Mouse (Mus musculus) kidney, embryonic 16.5 days (tissue): ENCODE results near the gene Tsc22d3. TPM values are rescaled to one million over a fixed set of nuclear protein-coding genes. Genes with fewer than 3 reads are reported as not detected.

Source experiments
- ATAC-seq: fragments of 200-750 bp; cut with Nextera tagmentation; 2 replicates; pipeline ENCODE4 v1.8.0; 2017; ENCODE audit warnings: moderate TSS enrichment; ENCODE audit not compliant: low FRiP score, low TSS enrichment
- H3K27ac ChIP-seq: fragments of 300-500 bp; sonication (generic); 2 replicates; pipeline ENCODE4 v1.5.1; 2014; ENCODE audit warnings: low read length
- H3K27me3 ChIP-seq: fragments of 300-500 bp; sonication (generic); 2 replicates; pipeline ENCODE4 v1.6.1; 2014; ENCODE audit warnings: low read length, control low read depth, mixed read lengths; ENCODE audit not compliant: insufficient read depth
- H3K36me3 ChIP-seq: fragments of 300-500 bp; sonication (generic); 2 replicates; pipeline ENCODE4 v1.6.1; 2014; ENCODE audit warnings: low read length, control low read depth, mixed read lengths; ENCODE audit not compliant: insufficient read depth
- H3K4me1 ChIP-seq: fragments of 300-500 bp; sonication (generic); 2 replicates; pipeline ENCODE4 v1.6.1; 2014; ENCODE audit warnings: low read length, control low read depth, mixed read lengths; ENCODE audit not compliant: insufficient read depth
- H3K4me2 ChIP-seq: fragments of 300-500 bp; sonication (generic); replicated peaks from 2 replicates; pipeline ENCODE4 v1.6.1; 2014; ENCODE audit warnings: low read depth, low read length
- H3K4me3 ChIP-seq: fragments of 300-500 bp; sonication (generic); 2 replicates; pipeline ENCODE4 v1.5.1; 2014; ENCODE audit warnings: mild to moderate bottlenecking, low read length
- H3K9ac ChIP-seq: fragments of 300-500 bp; sonication (generic); replicated peaks from 2 replicates; pipeline ENCODE4 v1.6.1; 2014; ENCODE audit warnings: low read length
- H3K9me3 ChIP-seq: fragments of 300-500 bp; sonication (generic); 2 replicates; pipeline ENCODE4 v1.6.1; 2016; ENCODE audit warnings: low read length, control low read depth
- WGBS: fragments of 180-500 bp; shearing (Covaris S2); extraction: QIAGEN DNeasy Blood & Tissue Kit; methylation state at CpG from one replicate; pipeline ENCODE4 v1.1.7; 2014; 5-methylcytosine and 5-hydroxymethylcytosine counted together
- polyA plus RNA-seq: library from polyadenylated mRNA; unstranded; fragments of >200 nt; fragmentation: Nextera tagmentation; extraction: Ambion mirVana; gene quantifications from 2 replicates; pipeline ENCODE4 v1.2.1, GENCODE M21; 2015

Tsc22d3 gene
- polyA plus RNA-seq, 1 experiment from 2014 or later: 123 TPM

- Histone ChIP-seq H3K4me2 (no peak overlapping the region), H3K27me3 (peaks cover 23% of the 10 kb centered on the region; the same call in 1 of the 2 replicates), H3K4me3 (no peak overlapping the region), H3K9me3 (no peaks in the 10 kb centered on the region), H3K27ac (no peak overlapping the region), H3K9ac (no peak overlapping the region), H3K4me1 (no peaks in the 10 kb centered on the region), H3K36me3 (no peaks in the 10 kb centered on the region)
- WGBS: 73% methylated on average over 3 of the region's 3 CpGs
- no peak for ATAC-seq
Measured at GRCm38 (mm10) chrX:140534306-140534705, 66.2 kb downstream of the Tsc22d3 start.

DNA sequence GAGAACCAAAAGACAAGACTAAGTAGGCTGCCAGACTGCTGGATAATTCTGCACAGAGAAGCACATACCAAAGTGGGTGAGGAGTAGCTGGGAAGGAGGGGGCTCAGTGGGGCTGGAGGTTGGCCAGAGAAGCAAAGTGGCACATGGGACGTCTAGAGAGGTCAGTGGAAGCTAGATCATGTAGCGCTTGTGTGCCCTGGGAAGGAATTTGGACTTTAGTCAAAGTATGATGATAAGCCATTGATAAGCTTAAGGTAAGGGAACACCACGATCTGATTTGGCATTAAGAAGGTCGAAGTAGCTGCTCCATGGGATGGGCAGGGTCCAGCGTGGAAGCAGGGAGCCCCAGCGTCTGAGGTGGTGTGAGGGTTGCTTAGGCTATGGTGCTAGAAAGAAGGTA is 68.1 kb downstream of the Tsc22d3 start:
- H3K4me2 ChIP-seq: no peak overlapping the region
- peaks cover 22% of the 10 kb centered on the region; the same call in 1 of the 2 replicates for H3K27me3 ChIP-seq
- H3K36me3 ChIP-seq: no peaks in the 10 kb centered on the region
- 85% methylated on average over 6 of the region's 6 CpGs for WGBS
- no peak overlapping the region for H3K4me3 ChIP-seq
- ATAC-seq: no peak
- no peak overlapping the region for H3K9ac ChIP-seq
- H3K27ac ChIP-seq: no peak overlapping the region
- no peaks in the 10 kb centered on the region for H3K9me3 ChIP-seq
- no peaks in the 10 kb centered on the region for H3K4me1 ChIP-seq

- Histone ChIP-seq H3K27ac (no peak overlapping the region), H3K27me3 (peaks cover 23% of the 10 kb centered on the region; the same call in 1 of the 2 replicates), H3K4me1 (no peaks in the 10 kb centered on the region), H3K4me2 (no peak overlapping the region), H3K4me3 (no peak overlapping the region), H3K9me3 (no peaks in the 10 kb centered on the region), H3K36me3 (no peaks in the 10 kb centered on the region), H3K9ac (no peak overlapping the region)
- ATAC-seq: no peak
- WGBS: 83% methylated on average over 2 of the region's 2 CpGs
Measured at GRCm38 (mm10) chrX:140531356-140531755, 69.1 kb downstream of the Tsc22d3 start.

GRCm38 (mm10) chrX:140530632-140531031 is 69.8 kb downstream of the Tsc22d3 start:
- no peak overlapping the region for H3K27ac ChIP-seq
- ATAC-seq: no peak
- 83% methylated on average over 5 of the region's 5 CpGs for WGBS
- no peaks in the 10 kb centered on the region for H3K36me3 ChIP-seq
- H3K27me3 ChIP-seq: peaks cover 23% of the 10 kb centered on the region; the same call in 1 of the 2 replicates
- H3K4me1 ChIP-seq: no peaks in the 10 kb centered on the region
- H3K4me3 ChIP-seq: no peak overlapping the region
- no peak overlapping the region for H3K9ac ChIP-seq
- no peaks in the 10 kb centered on the region for H3K9me3 ChIP-seq
- no peak overlapping the region for H3K4me2 ChIP-seq

- H3K27ac ChIP-seq: no peak overlapping the region
- H3K4me1 ChIP-seq: no peaks in the 10 kb centered on the region
- H3K4me2 ChIP-seq: no peak overlapping the region
- no peak overlapping the region for H3K4me3 ChIP-seq
- ATAC-seq: peak; percentile 79
- H3K36me3 ChIP-seq: no peaks in the 10 kb centered on the region
- no peak overlapping the region for H3K9ac ChIP-seq
- peaks cover 18% of the 10 kb centered on the region; the same call in 1 of the 2 replicates for H3K27me3 ChIP-seq
- H3K9me3 ChIP-seq: no peaks in the 10 kb centered on the region
- 65% methylated on average over 5 of the region's 5 CpGs for WGBS
Measured at GRCm38 (mm10) chrX:140529074-140529561, 71.3 kb downstream of the Tsc22d3 start.

DNA sequence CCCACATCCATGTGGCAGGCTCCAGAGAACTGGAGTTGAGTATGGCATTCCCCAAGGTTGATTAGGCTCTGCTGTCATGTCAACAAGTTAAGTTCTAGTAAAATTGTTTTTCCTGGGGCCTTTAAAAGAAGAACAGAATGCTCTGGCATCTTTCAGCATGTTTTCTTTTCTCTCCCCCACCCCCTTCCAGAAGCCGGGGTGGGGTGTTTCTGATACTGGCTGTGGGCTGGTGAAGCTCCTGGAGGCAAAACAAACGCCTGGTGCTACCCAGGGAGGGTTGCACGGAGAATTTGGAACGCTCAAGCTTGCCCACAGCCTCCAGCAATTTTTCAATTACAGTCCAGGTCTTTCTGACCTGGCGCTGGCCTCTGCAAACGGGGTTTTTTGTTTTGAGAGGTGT is 73.2 kb downstream of the Tsc22d3 start:
- ATAC-seq: no peak
- 0 out of 2 replicates have a peak, but pooled peaks cover 3% of the 10 kb centered on the region for H3K4me1 ChIP-seq
- 49% methylated on average over 6 of the region's 6 CpGs for WGBS
- peaks cover 15% of the 10 kb centered on the region; the same call in 1 of the 2 replicates for H3K27me3 ChIP-seq
- no peak overlapping the region for H3K9ac ChIP-seq
- no peak overlapping the region for H3K27ac ChIP-seq
- H3K4me2 ChIP-seq: no peak overlapping the region
- H3K36me3 ChIP-seq: no peaks in the 10 kb centered on the region
- no peak overlapping the region for H3K4me3 ChIP-seq
- no peaks in the 10 kb centered on the region for H3K9me3 ChIP-seq

GRCm38 (mm10) chrX:140526253-140526618 is 74.2 kb downstream of the Tsc22d3 start:
- Histone ChIP-seq H3K27ac (no peak overlapping the region), H3K4me3 (no peak overlapping the region), H3K4me2 (no peak overlapping the region), H3K9ac (no peak overlapping the region), H3K4me1 (0 out of 2 replicates have a peak, but pooled peaks cover 3% of the 10 kb centered on the region), H3K9me3 (no peaks in the 10 kb centered on the region), H3K36me3 (no peaks in the 10 kb centered on the region), H3K27me3 (peaks cover 17% of the 10 kb centered on the region; the same call in 1 of the 2 replicates)
- WGBS: 85% methylated on average over 5 of the region's 5 CpGs
- no peak for ATAC-seq

DNA sequence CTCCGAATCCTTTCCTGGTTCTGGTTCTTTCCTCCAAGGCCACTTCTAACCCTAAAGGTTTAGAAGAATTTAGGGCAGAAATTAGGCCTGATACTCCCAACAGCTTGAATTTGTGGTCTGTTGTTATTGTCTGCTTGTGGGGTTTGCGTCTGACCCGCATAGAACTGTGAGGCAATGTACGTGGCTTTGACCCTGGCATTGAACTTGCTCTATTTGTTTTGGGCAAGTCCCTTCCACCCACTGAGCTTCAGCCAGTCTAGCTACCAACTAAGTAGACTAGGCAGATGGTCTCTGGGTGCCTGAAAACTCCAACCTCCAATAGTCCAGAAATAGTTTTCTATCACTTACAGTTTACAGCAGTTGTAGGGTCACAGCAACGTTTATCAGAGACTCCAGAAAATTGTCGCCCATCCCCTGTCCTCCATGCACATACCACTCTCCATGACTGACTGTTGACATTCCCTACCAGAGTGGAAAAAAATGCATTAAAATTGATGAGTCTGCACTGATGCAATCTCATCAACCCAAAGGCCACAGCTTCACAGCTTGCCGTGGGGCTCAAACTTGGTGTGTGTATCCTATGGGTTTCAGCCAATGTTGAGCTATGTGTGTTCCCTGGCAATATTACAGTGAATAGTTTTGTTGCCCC is 74.7 kb downstream of the Tsc22d3 start:
- no peaks in the 10 kb centered on the region for H3K9me3 ChIP-seq
- WGBS: 85% methylated on average over 7 of the region's 7 CpGs
- peaks cover 18% of the 10 kb centered on the region; the same call in 1 of the 2 replicates for H3K27me3 ChIP-seq
- no peak for ATAC-seq
- H3K4me3 ChIP-seq: no peak overlapping the region
- H3K4me2 ChIP-seq: no peak overlapping the region
- no peak overlapping the region for H3K27ac ChIP-seq
- 0 out of 2 replicates have a peak, but pooled peaks cover 7% of the 10 kb centered on the region for H3K4me1 ChIP-seq
- no peaks in the 10 kb centered on the region for H3K36me3 ChIP-seq
- no peak overlapping the region for H3K9ac ChIP-seq

- WGBS: 68% methylated on average over 5 of the region's 5 CpGs
- no peak overlapping the region for H3K4me3 ChIP-seq
- ATAC-seq: no peak
- H3K4me2 ChIP-seq: no peak overlapping the region
- H3K36me3 ChIP-seq: no peaks in the 10 kb centered on the region
- H3K27me3 ChIP-seq: peaks cover 16% of the 10 kb centered on the region; the same call in 1 of the 2 replicates
- no peaks in the 10 kb centered on the region for H3K9me3 ChIP-seq
- peaks cover 13% of the 10 kb centered on the region; the same call in 1 of the 2 replicates for H3K4me1 ChIP-seq
- H3K9ac ChIP-seq: no peak overlapping the region
- H3K27ac ChIP-seq: no peak overlapping the region
Measured at GRCm38 (mm10) chrX:140524231-140524630, 76.2 kb downstream of the Tsc22d3 start.
